Mouse (Mus musculus) stomach, embryonic 14.5 days (tissue): ENCODE measurements at regions not wholly inside any gene's neighbourhood (a gene's known extent, or its start where the extent isn't known, plus 50 kb on each side); places are given as distances from the start of the nearest gene placed in this dataset.

ENCODE experiments used
- ATAC-seq: fragments of 200-750 bp; cut with Nextera tagmentation; 2 replicates; pipeline ENCODE4 v1.8.0; 2017; ENCODE audit warnings: low read depth, moderate TSS enrichment; ENCODE audit not compliant: insufficient number of reproducible peaks, insufficient read depth, low FRiP score
- H3K27ac ChIP-seq: fragments of 300-500 bp; sonication (generic); 2 replicates; pipeline ENCODE4 v1.5.1; 2014; ENCODE audit warnings: mild to moderate bottlenecking, low read length, moderate library complexity, mixed read lengths
- H3K27me3 ChIP-seq: fragments of 300-500 bp; sonication (generic); 2 replicates; pipeline ENCODE4 v1.6.1; 2014; ENCODE audit warnings: low read length, control low read depth, mixed read lengths; ENCODE audit not compliant: control insufficient read depth, insufficient read depth
- H3K36me3 ChIP-seq: fragments of 300-500 bp; sonication (generic); 2 replicates; pipeline ENCODE4 v1.6.1; 2014; ENCODE audit warnings: mild to moderate bottlenecking, control low read depth, low read length, moderate library complexity, mixed read lengths; ENCODE audit not compliant: control insufficient read depth, insufficient read depth
- H3K4me1 ChIP-seq: fragments of 300-500 bp; sonication (generic); 2 replicates; pipeline ENCODE4 v1.6.1; 2014; ENCODE audit warnings: low read length, control low read depth, mixed read lengths; ENCODE audit not compliant: control insufficient read depth, insufficient read depth
- H3K4me2 ChIP-seq: fragments of 300-500 bp; sonication (generic); replicated peaks from 2 replicates; pipeline ENCODE4 v1.6.1; 2014; ENCODE audit warnings: low read depth, low read length, control low read depth
- H3K4me3 ChIP-seq: fragments of 300-500 bp; sonication (generic); 2 replicates; pipeline ENCODE4 v1.5.1; 2014; ENCODE audit warnings: low read depth, low read length, control low read depth
- H3K9ac ChIP-seq: fragments of 300-500 bp; sonication (generic); replicated peaks from 2 replicates; pipeline ENCODE4 v1.6.1; 2014; ENCODE audit warnings: low read depth, mild to moderate bottlenecking, control low read depth, low read length, moderate library complexity, mixed read lengths
- H3K9me3 ChIP-seq: fragments of 300-500 bp; sonication (generic); 2 replicates; pipeline ENCODE4 v1.6.1; 2016; ENCODE audit warnings: low read depth, low read length, control low read depth; ENCODE audit not compliant: control insufficient read depth
- WGBS: fragments of 180-500 bp; shearing (Covaris S2); extraction: QIAGEN DNeasy Blood & Tissue Kit; methylation state at CpG from one replicate; pipeline ENCODE4 v1.1.7; 2014; 5-methylcytosine and 5-hydroxymethylcytosine counted together

- no peak for ATAC-seq
- Histone ChIP-seq H3K36me3 (no peaks in the 10 kb centered on the region), H3K27me3 (no peaks in the 10 kb centered on the region), H3K4me1 (no peaks in the 10 kb centered on the region), H3K9ac (no peak overlapping the region), H3K27ac (no peak overlapping the region), H3K4me2 (no peak overlapping the region), H3K4me3 (no peak overlapping the region), H3K9me3 (no peaks in the 10 kb centered on the region)
- WGBS = 84% methylated on average over 4 of the region's 4 CpGs
Observed at GRCm38 (mm10) chr3:148093930-148094329, 896.4 kb downstream of the Adgrl2 start.

- Histone ChIP-seq H3K9ac (no peak overlapping the region), H3K36me3 (no peaks in the 10 kb centered on the region), H3K4me3 (no peak overlapping the region), H3K9me3 (no peaks in the 10 kb centered on the region), H3K4me1 (no peaks in the 10 kb centered on the region), H3K4me2 (no peak overlapping the region), H3K27me3 (no peaks in the 10 kb centered on the region), H3K27ac (no peak overlapping the region)
- 50% methylated on average over 2 of the region's 2 CpGs for WGBS
- no peak for ATAC-seq
Observed at GRCm38 (mm10) chr3:148075841-148076240, 914.5 kb downstream of the Adgrl2 start.

- Histone ChIP-seq H3K4me2 (no peak overlapping the region), H3K27ac (no peak overlapping the region), H3K9me3 (no peaks in the 10 kb centered on the region), H3K4me3 (no peak overlapping the region), H3K27me3 (no peaks in the 10 kb centered on the region), H3K9ac (no peak overlapping the region), H3K36me3 (no peaks in the 10 kb centered on the region), H3K4me1 (no peaks in the 10 kb centered on the region)
- ATAC-seq = no peak
- WGBS = 94% methylated on average over 6 of the region's 6 CpGs
Observed at GRCm38 (mm10) chr3:148066701-148067100, 923.7 kb downstream of the Adgrl2 start.

- H3K9me3 ChIP-seq = no peaks in the 10 kb centered on the region
- no peak overlapping the region for H3K4me2 ChIP-seq
- H3K4me3 ChIP-seq = no peak overlapping the region
- no peak for ATAC-seq
- 77% methylated on average over 4 of the region's 4 CpGs for WGBS
- H3K9ac ChIP-seq = no peak overlapping the region
- no peaks in the 10 kb centered on the region for H3K27me3 ChIP-seq
- no peaks in the 10 kb centered on the region for H3K4me1 ChIP-seq
- H3K27ac ChIP-seq = no peak overlapping the region
- no peaks in the 10 kb centered on the region for H3K36me3 ChIP-seq
Observed at GRCm38 (mm10) chr3:148056074-148056473, 934.3 kb downstream of the Adgrl2 start.

- Histone ChIP-seq H3K9ac (no peak overlapping the region), H3K4me1 (no peaks in the 10 kb centered on the region), H3K27me3 (no peaks in the 10 kb centered on the region), H3K27ac (no peak overlapping the region), H3K9me3 (no peaks in the 10 kb centered on the region), H3K4me2 (no peak overlapping the region), H3K4me3 (no peak overlapping the region), H3K36me3 (no peaks in the 10 kb centered on the region)
- ATAC-seq = no peak
- WGBS = 48% methylated on average over 5 of the region's 5 CpGs
Observed at GRCm38 (mm10) chr3:148052516-148052915, 937.8 kb downstream of the Adgrl2 start.

- Histone ChIP-seq H3K4me2 (no peak overlapping the region), H3K9me3 (no peaks in the 10 kb centered on the region), H3K36me3 (no peaks in the 10 kb centered on the region), H3K9ac (no peak overlapping the region), H3K27me3 (no peaks in the 10 kb centered on the region), H3K4me3 (no peak overlapping the region), H3K27ac (no peak overlapping the region), H3K4me1 (no peaks in the 10 kb centered on the region)
- ATAC-seq = no peak
- 73% methylated on average over 2 of the region's 2 CpGs for WGBS
Observed at GRCm38 (mm10) chr3:148048247-148048646, 942.1 kb downstream of the Adgrl2 start.

GRCm38 (mm10) chr3:148032532-148032931 is 957.8 kb downstream of the Adgrl2 start:
- Histone ChIP-seq H3K27ac (no peak overlapping the region), H3K4me2 (no peak overlapping the region), H3K9me3 (no peaks in the 10 kb centered on the region), H3K27me3 (no peaks in the 10 kb centered on the region), H3K9ac (no peak overlapping the region), H3K4me1 (no peaks in the 10 kb centered on the region), H3K4me3 (no peak overlapping the region), H3K36me3 (no peaks in the 10 kb centered on the region)
- 46% methylated on average over 6 of the region's 6 CpGs for WGBS
- no peak for ATAC-seq

GRCm38 (mm10) chr3:148005831-148006230 is 984.5 kb downstream of the Adgrl2 start:
- no peak for ATAC-seq
- no peak overlapping the region for H3K4me2 ChIP-seq

GRCm38 (mm10) chr3:148004006-148004405 is 986.3 kb downstream of the Adgrl2 start:
- no peaks in the 10 kb centered on the region for H3K9me3 ChIP-seq
- no peaks in the 10 kb centered on the region for H3K36me3 ChIP-seq
- H3K27me3 ChIP-seq = no peaks in the 10 kb centered on the region
- H3K27ac ChIP-seq = no peak overlapping the region
- H3K4me2 ChIP-seq = no peak overlapping the region
- WGBS = 67% methylated on average over 3 of the region's 3 CpGs
- no peak overlapping the region for H3K4me3 ChIP-seq
- ATAC-seq = no peak
- peaks cover 2% of the 10 kb centered on the region; the same call in 1 of the 2 replicates for H3K4me1 ChIP-seq
- no peak overlapping the region for H3K9ac ChIP-seq

More at GRCm38 (mm10) chr3:148005831-148006230, 984.5 kb downstream of the Adgrl2 start:
- no peak overlapping the region for H3K4me3 ChIP-seq
- no peaks in the 10 kb centered on the region for H3K36me3 ChIP-seq
- H3K4me1 ChIP-seq = no peaks in the 10 kb centered on the region
- no peaks in the 10 kb centered on the region for H3K27me3 ChIP-seq
- H3K9me3 ChIP-seq = no peaks in the 10 kb centered on the region
- WGBS = 27% methylated on average over 5 of the region's 5 CpGs
- no peak overlapping the region for H3K9ac ChIP-seq
- no peak overlapping the region for H3K27ac ChIP-seq
